Mouse (Mus musculus) bone marrow macrophage, adult 2 months (primary cell): ENCODE results near the gene Msn. TPM values are rescaled to one million over a fixed set of nuclear protein-coding genes. Genes with fewer than 3 reads are reported as not detected.

Experiments used
- H3K27ac ChIP-seq: 2 replicates; pipeline ENCODE4 v1.5.1; 2012; ENCODE audit warnings: low read depth, low read length; ENCODE audit not compliant: insufficient read depth
- H3K4me1 ChIP-seq: 2 replicates; pipeline ENCODE4 v1.6.1; 2012; ENCODE audit warnings: low read length; ENCODE audit not compliant: control insufficient read depth, insufficient read depth
- H3K4me3 ChIP-seq: 2 replicates; pipeline ENCODE4 v1.5.1; 2012; ENCODE audit warnings: mild to moderate bottlenecking, low read length, moderate library complexity; ENCODE audit not compliant: insufficient read depth
- CTCF ChIP-seq: IDR thresholded peaks from 2 replicates; pipeline ENCODE4 v1.5.1; 2012; ENCODE audit warnings: low read depth, mild to moderate bottlenecking, low read length, moderate library complexity
- POLR2A ChIP-seq: IDR thresholded peaks from 2 replicates; pipeline ENCODE4 v1.6.1; 2012; ENCODE audit warnings: mild to moderate bottlenecking, low read depth, low read length, borderline replicate concordance
- polyA plus RNA-seq: library from polyadenylated mRNA; stranded (reverse); fragments of >200 nt; gene quantifications from 2 replicates; pipeline ENCODE4 v1.2.4, GENCODE M21; 2012; ENCODE audit not compliant: missing spikeins, insufficient read depth, insufficient read length

Gene Msn
- polyA plus RNA-seq, 1 experiment: 464 TPM

DNA sequence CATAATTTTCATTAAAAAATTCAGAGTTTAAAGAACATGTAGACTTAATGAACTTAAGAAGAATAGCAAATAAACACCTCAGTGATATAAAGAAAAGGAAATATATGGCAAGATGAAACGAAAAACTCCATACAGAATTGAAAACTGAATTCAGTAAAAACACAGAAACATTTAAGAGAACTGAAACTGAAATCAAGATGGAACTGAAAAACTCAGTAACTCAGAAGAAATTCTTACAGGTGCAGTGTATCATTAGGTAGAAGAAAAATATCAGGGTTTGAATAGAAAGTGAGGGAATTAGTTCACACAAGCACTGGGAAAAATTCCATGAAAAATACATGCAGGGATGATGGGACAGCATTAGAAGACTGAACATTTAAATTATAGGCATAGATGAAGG, 111.0 kb downstream of the Msn start:
- TF ChIP-seq POLR2A (no peak), CTCF (no peak)
- H3K4me3 ChIP-seq: no peak overlapping the region
- H3K4me1 ChIP-seq: peaks cover 5% of the 10 kb centered on the region
- H3K27ac ChIP-seq: no peak overlapping the region

DNA sequence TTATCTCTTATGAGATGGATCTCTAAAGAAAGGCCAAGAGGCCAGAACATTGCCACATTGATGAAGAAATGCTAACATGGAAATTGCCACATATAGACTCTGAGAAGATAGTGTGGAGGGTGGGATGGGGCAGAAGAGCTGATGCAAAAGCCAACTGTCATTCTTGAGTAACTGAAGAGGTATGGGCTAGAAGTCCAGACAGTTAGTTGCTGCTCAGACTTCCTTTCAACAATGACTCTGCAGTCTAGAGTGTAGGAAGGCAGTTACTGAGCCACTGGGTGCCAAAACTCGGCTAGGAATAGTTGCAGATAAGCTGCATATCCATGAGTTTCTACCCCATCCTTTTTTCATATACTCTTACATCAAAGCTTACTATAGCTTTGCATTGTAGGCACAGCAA, 122.2 kb downstream of the Msn start:
- Histone ChIP-seq H3K27ac (no peak overlapping the region), H3K4me1 (peaks cover 3% of the 10 kb centered on the region), H3K4me3 (no peak overlapping the region)
- no peak for TF ChIP-seq POLR2A

Other genes with a start within 250 kb of the Msn start
- 17.4 and 17.5 TPM in 2 replicates for gene Las1l, start 139.1 kb upstream of the Msn start, polyA plus RNA-seq
- 0.54 TPM in 1 of 2 replicates, not detected in the other for gene Vsig4, start 197.4 kb downstream of the Msn start, polyA plus RNA-seq